Mouse (Mus musculus): ENCODE data around the gene Hba-x. TPM values are rescaled to one million over a fixed set of nuclear protein-coding genes. Genes with fewer than 3 reads are reported as not detected.
A peak's percentile ranks its signal among the peaks of the same experiment; 100 is the strongest.

Hba-x gene
- polyA plus RNA-seq, 1 experiment from 2014 or later: 90.7 TPM

DNA sequence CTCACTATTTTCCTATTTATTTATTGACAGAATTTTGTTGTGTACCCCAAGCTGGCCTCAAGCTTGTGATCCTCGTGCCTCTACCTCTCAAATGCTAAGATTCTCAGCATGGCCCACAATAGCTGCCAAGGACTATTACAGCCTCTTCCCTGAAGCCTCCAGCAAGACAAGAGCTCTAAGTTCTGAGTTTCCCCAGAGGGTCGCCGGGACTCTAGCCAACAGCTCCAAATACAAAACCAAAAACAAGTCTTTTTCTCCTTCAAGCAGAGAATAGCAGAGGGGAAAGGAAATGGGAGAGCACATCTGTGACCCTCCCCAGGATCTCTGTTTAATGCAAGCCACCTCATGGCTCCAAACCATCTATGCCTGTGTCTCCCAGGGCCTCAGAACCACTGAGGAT is 32.1 kb upstream of the Hba-x start:
- Histone ChIP-seq H3K4me1 (ENCODE audit: control insufficient read depth, insufficient read depth, low read length) (peaks cover 14% of the 10 kb centered on the region), H3K36me3 (ENCODE audit: control insufficient read depth, insufficient read depth, low read length) (peaks cover 52% of the 10 kb centered on the region), H3K4me3 (ENCODE audit: low read length) (no peak overlapping the region), H3K27me3 (ENCODE audit: control insufficient read depth, insufficient read depth, low read length) (no peaks in the 10 kb centered on the region), H3K27ac (ENCODE audit: low read depth, low read length) (peak overlapping the region; percentile 72), H3K4me2 (replicated peaks; ENCODE audit: low read depth, low read length) (no peak overlapping the region), H3K9ac (ENCODE audit: low read depth, low read length) (no peak overlapping the region), H3K9me3 (ENCODE audit: control insufficient read depth, low read length) (no peaks in the 10 kb centered on the region)
- WGBS: 63% methylated on average over 3 of the region's 3 CpGs
- ATAC-seq (ENCODE audit: low FRiP score, low TSS enrichment): peak; percentile 32; the same call in 1 of the 2 replicates

DNA sequence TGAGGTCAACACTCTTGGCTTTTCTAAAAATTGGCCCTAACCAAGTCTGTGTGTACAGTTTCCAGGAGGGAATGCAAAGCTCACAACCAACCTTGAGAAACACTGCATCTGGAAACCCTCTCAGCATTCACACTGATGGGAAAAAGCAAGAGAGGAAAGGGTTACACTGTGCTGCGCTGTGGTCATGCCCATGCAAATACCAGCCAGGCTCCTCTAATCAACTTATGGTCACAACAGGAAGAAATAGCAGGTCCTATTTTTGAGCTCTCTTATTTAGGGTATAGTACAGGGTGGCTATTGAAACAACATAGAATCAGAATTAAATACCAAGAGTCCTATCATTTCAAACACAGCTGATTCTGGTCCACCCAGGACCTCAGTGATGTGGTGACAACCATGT is 31.6 kb upstream of the Hba-x start:
- WGBS: 93% methylated on average over 1 of the region's 1 CpGs
- H3K9me3 ChIP-seq (ENCODE audit: control insufficient read depth, low read length): no peaks in the 10 kb centered on the region
- H3K36me3 ChIP-seq (ENCODE audit: control insufficient read depth, insufficient read depth, low read length): peaks cover 54% of the 10 kb centered on the region
- peak overlapping the region; percentile 72 for H3K27ac ChIP-seq (ENCODE audit: low read depth, low read length)
- H3K4me1 ChIP-seq (ENCODE audit: control insufficient read depth, insufficient read depth, low read length): peaks cover 14% of the 10 kb centered on the region
- no peaks in the 10 kb centered on the region for H3K27me3 ChIP-seq (ENCODE audit: control insufficient read depth, insufficient read depth, low read length)
- H3K9ac ChIP-seq (ENCODE audit: low read depth, low read length): no peak overlapping the region
- no peak for ATAC-seq (ENCODE audit: low FRiP score, low TSS enrichment)
- H3K4me2 ChIP-seq (replicated peaks; ENCODE audit: low read depth, low read length): no peak overlapping the region
- no peak overlapping the region for H3K4me3 ChIP-seq (ENCODE audit: low read length)

DNA sequence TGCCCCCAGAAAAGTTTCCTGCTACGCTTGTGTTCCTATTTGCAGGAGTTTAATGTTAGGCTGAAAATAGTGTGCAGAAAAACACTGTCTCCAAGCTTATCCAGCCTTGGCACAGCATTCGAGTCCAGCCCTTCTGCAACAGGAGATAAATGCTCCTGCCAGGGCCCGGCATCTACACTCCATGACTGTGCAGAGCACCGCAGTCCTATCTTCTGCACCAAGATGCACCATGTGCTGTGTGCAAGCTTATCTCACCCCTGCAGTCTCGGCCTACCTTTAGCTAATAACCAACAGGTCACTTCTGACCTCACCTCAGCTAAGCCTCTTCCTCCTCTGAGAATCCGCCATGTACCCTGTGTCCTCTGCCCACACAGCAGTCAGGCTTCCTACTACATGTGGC is 30.6 kb upstream of the Hba-x start:
- peaks cover 55% of the 10 kb centered on the region for H3K36me3 ChIP-seq (ENCODE audit: control insufficient read depth, insufficient read depth, low read length)
- ATAC-seq (ENCODE audit: low FRiP score, low TSS enrichment): no peak
- 91% methylated on average over 6 of the region's 6 CpGs for WGBS
- H3K4me2 ChIP-seq (replicated peaks; ENCODE audit: low read depth, low read length): no peak overlapping the region
- H3K27me3 ChIP-seq (ENCODE audit: control insufficient read depth, insufficient read depth, low read length): no peaks in the 10 kb centered on the region
- peaks cover 14% of the 10 kb centered on the region for H3K4me1 ChIP-seq (ENCODE audit: control insufficient read depth, insufficient read depth, low read length)
- no peak overlapping the region for H3K27ac ChIP-seq (ENCODE audit: low read depth, low read length)
- no peak overlapping the region for H3K9ac ChIP-seq (ENCODE audit: low read depth, low read length)
- H3K9me3 ChIP-seq (ENCODE audit: control insufficient read depth, low read length): no peaks in the 10 kb centered on the region
- H3K4me3 ChIP-seq (ENCODE audit: low read length): no peak overlapping the region

DNA sequence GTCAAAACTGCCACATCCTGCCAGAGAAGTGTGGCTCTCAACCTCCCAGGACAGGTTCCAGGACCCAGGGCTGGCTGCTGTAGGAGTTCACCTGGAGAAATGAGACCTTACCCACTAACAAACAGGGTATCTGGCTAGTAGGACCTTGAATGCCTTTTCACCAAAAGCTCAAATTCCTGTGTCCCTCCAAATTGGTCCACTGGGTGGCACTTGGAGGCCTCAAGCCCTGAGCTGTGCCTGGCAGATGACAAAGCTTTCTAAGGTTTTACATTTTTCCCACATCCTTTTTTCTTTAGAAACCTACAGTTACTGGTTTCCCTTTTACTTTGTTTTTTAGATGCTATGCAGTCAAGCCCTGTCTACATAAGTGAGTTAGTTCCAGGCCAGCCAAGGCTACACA is 29.1 kb upstream of the Hba-x start:
- no peaks in the 10 kb centered on the region for H3K27me3 ChIP-seq (ENCODE audit: control insufficient read depth, insufficient read depth, low read length)
- no peak for ATAC-seq (ENCODE audit: low FRiP score, low TSS enrichment)
- H3K4me3 ChIP-seq (ENCODE audit: low read length): no peak overlapping the region
- peaks cover 14% of the 10 kb centered on the region for H3K4me1 ChIP-seq (ENCODE audit: control insufficient read depth, insufficient read depth, low read length)
- no peak overlapping the region for H3K9ac ChIP-seq (ENCODE audit: low read depth, low read length)
- no peaks in the 10 kb centered on the region for H3K9me3 ChIP-seq (ENCODE audit: control insufficient read depth, low read length)
- peaks cover 51% of the 10 kb centered on the region for H3K36me3 ChIP-seq (ENCODE audit: control insufficient read depth, insufficient read depth, low read length)
- no peak overlapping the region for H3K27ac ChIP-seq (ENCODE audit: low read depth, low read length)
- no peak overlapping the region for H3K4me2 ChIP-seq (replicated peaks; ENCODE audit: low read depth, low read length)

DNA sequence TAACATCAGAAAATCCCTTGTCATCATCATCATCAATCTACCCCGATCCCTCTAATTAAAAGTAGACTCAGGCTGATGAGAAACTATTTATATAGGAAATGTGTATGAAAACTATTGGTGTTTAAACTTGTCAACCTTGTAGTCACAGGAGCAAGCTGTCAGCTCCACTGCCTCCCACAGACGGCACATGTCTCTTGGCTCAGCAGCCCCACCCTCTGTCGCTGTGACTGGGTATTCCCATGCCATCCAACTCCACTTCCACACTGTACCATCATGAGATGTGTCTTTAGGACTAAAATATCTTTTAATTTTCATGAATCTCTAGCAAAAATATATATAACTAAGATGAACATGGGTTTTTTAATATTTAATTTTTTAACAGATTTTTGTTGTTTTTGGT is 27.9 kb upstream of the Hba-x start:
- no peaks in the 10 kb centered on the region for H3K9me3 ChIP-seq (ENCODE audit: control insufficient read depth, low read length)
- no peak overlapping the region for H3K27ac ChIP-seq (ENCODE audit: low read depth, low read length)
- no peak overlapping the region for H3K9ac ChIP-seq (ENCODE audit: low read depth, low read length)
- H3K36me3 ChIP-seq (ENCODE audit: control insufficient read depth, insufficient read depth, low read length): peaks cover 58% of the 10 kb centered on the region
- no peaks in the 10 kb centered on the region for H3K27me3 ChIP-seq (ENCODE audit: control insufficient read depth, insufficient read depth, low read length)
- ATAC-seq (ENCODE audit: low FRiP score, low TSS enrichment): no peak
- H3K4me1 ChIP-seq (ENCODE audit: control insufficient read depth, insufficient read depth, low read length): peaks cover 11% of the 10 kb centered on the region
- WGBS: 62% methylated on average over 3 of the region's 3 CpGs
- no peak overlapping the region for H3K4me2 ChIP-seq (replicated peaks; ENCODE audit: low read depth, low read length)
- no peak overlapping the region for H3K4me3 ChIP-seq (ENCODE audit: low read length)

DNA sequence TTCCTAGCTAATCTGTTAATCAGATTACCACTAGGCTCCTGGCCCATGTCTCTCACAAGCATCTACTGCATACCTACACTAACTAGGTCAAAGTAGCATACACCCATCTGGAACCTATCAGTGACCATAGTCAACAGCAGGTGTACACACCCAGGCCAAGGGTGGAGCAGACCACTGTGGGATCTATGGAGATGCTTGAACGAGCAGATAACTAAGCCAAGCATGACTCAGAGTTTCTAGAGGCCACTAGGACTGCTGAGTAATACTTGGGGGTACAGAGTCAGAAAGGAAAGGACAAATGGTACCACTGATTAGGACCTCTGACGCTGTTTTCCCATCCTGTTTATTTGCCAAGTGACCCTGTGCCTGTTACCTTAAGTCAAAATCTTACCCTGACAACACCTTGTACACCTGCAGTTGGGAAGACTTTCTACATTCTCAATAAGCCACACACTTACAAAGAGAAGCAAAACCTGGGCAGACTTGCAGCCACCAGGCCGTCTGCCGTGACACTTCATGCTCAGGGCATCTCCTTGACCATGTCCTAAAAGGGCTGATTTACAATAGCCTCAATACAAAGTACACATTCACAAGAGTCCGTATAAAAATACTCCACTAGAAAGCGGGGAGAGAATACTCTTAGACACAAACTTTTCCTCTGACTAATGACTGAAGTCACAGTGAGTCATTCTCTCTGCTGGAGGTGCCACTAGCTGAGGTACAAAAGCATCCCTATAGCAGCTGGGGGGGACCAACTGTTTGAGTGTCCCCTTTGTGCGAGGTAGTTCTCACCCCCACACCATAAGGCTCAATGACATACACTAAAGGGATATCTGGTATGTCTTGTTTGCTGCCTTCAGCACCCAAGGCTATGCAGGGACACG is 25.1 kb upstream of the Hba-x start:
- no peak overlapping the region for H3K4me2 ChIP-seq (replicated peaks; ENCODE audit: low read depth, low read length)
- no peaks in the 10 kb centered on the region for H3K27me3 ChIP-seq (ENCODE audit: control insufficient read depth, insufficient read depth, low read length)
- H3K9ac ChIP-seq (ENCODE audit: low read depth, low read length): no peak overlapping the region
- no peak for ATAC-seq (ENCODE audit: low FRiP score, low TSS enrichment)
- no peaks in the 10 kb centered on the region for H3K9me3 ChIP-seq (ENCODE audit: control insufficient read depth, low read length)
- 87% methylated on average over 8 of the region's 8 CpGs for WGBS
- H3K4me3 ChIP-seq (ENCODE audit: low read length): no peak overlapping the region
- no peak overlapping the region for H3K27ac ChIP-seq (ENCODE audit: low read depth, low read length)
- H3K36me3 ChIP-seq (ENCODE audit: control insufficient read depth, insufficient read depth, low read length): peaks cover 57% of the 10 kb centered on the region
- no peaks in the 10 kb centered on the region for H3K4me1 ChIP-seq (ENCODE audit: control insufficient read depth, insufficient read depth, low read length)

DNA sequence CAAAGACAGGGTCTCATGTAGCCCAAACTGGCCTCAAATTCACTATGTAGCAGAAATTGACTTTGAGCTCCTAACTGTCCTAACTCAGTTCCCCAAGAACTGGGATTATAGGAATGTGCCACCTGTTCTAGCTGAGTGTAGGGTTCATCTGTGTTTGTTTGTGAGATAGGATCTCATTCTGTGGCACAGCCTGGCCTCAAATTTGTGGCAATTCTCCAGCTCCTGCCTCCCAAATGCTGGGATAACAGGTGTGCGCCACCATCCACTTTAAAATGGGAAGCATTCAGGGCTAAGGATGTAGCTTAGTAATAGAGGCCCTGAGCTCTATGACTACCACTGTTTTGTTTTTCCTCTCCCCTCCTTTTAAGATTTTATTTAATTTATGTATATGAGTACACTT is 23.1 kb upstream of the Hba-x start:
- Histone ChIP-seq H3K4me2 (replicated peaks; ENCODE audit: low read depth, low read length) (no peak overlapping the region), H3K9me3 (ENCODE audit: control insufficient read depth, low read length) (no peaks in the 10 kb centered on the region), H3K4me1 (ENCODE audit: control insufficient read depth, insufficient read depth, low read length) (no peaks in the 10 kb centered on the region), H3K4me3 (ENCODE audit: low read length) (no peak overlapping the region), H3K9ac (ENCODE audit: low read depth, low read length) (no peak overlapping the region), H3K36me3 (ENCODE audit: control insufficient read depth, insufficient read depth, low read length) (peaks cover 38% of the 10 kb centered on the region), H3K27ac (ENCODE audit: low read depth, low read length) (no peak overlapping the region), H3K27me3 (ENCODE audit: control insufficient read depth, insufficient read depth, low read length) (no peaks in the 10 kb centered on the region)
- WGBS: 96% methylated on average over 1 of the region's 1 CpGs
- ATAC-seq (ENCODE audit: low FRiP score, low TSS enrichment): no peak

DNA sequence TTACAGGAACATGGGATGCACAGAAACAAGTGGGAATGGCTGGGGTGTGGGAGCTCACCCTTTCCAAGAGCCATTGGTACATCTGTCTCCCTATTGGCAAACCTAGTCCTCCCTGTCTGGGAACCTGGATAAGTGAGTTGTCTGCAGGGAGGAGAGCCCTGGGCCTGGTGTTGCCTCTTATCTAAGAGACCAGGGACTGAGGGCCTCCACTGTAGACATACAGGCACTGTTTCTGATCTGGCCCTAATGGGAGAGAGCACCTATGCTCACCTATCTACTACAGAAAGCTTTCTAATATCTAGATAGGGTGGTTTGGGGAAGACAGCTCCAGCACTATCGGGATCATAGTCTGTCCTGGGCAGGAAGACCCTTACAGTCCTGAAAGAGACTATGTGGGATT is 20.1 kb upstream of the Hba-x start:
- Histone ChIP-seq H3K27me3 (ENCODE audit: control insufficient read depth, insufficient read depth, low read length) (no peaks in the 10 kb centered on the region), H3K9me3 (ENCODE audit: control insufficient read depth, low read length) (no peaks in the 10 kb centered on the region), H3K4me3 (ENCODE audit: low read length) (no peak overlapping the region), H3K4me2 (replicated peaks; ENCODE audit: low read depth, low read length) (no peak overlapping the region), H3K9ac (ENCODE audit: low read depth, low read length) (no peak overlapping the region), H3K27ac (ENCODE audit: low read depth, low read length) (no peak overlapping the region), H3K36me3 (ENCODE audit: control insufficient read depth, insufficient read depth, low read length) (peaks cover 35% of the 10 kb centered on the region), H3K4me1 (ENCODE audit: control insufficient read depth, insufficient read depth, low read length) (no peaks in the 10 kb centered on the region)
- no peak for ATAC-seq (ENCODE audit: low FRiP score, low TSS enrichment)
- WGBS: 90% methylated on average over 1 of the region's 1 CpGs

DNA sequence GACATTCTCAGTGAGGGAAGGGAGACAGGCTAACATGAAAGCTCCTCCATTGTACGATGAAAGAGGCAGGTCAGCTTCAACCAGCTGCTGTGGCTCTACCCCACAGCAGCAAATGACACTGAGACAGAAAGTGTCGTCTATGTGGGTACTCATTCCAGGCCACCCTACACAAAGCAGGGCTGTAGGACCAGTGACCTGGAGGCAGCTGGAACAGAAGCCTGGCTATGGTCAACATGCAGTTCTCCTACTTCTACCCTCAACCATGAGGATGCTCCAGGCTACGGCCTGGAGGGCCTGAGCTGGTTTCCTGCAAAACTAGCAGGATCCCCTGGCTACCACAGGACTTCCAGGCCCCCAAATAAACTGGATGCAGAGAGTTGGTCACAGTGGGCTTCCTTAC is 19.6 kb upstream of the Hba-x start:
- no peaks in the 10 kb centered on the region for H3K4me1 ChIP-seq (ENCODE audit: control insufficient read depth, insufficient read depth, low read length)
- no peaks in the 10 kb centered on the region for H3K27me3 ChIP-seq (ENCODE audit: control insufficient read depth, insufficient read depth, low read length)
- no peak overlapping the region for H3K27ac ChIP-seq (ENCODE audit: low read depth, low read length)
- H3K36me3 ChIP-seq (ENCODE audit: control insufficient read depth, insufficient read depth, low read length): peaks cover 33% of the 10 kb centered on the region
- no peak overlapping the region for H3K4me2 ChIP-seq (replicated peaks; ENCODE audit: low read depth, low read length)
- H3K4me3 ChIP-seq (ENCODE audit: low read length): no peak overlapping the region
- H3K9me3 ChIP-seq (ENCODE audit: control insufficient read depth, low read length): no peaks in the 10 kb centered on the region
- whole genome bisulfite sequencing: 87% methylated on average over 3 of the region's 3 CpGs
- H3K9ac ChIP-seq (ENCODE audit: low read depth, low read length): no peak overlapping the region
- no peak for ATAC-seq (ENCODE audit: low FRiP score, low TSS enrichment)
